Mouse (Mus musculus) CD4-positive naive resting alpha-beta T cell, adult 76 days (primary cell): ENCODE data around the gene Ciart. TPM values are rescaled to one million over a fixed set of nuclear protein-coding genes. Genes with fewer than 3 reads are reported as not detected.

Source experiments
- total RNA-seq: library from RNA; stranded (reverse); gene quantifications from one replicate; pipeline ENCODE4 v1.2.4, GENCODE M21; 2023

The Ciart gene
- 34.7 TPM for total RNA-seq

GRCm38 (mm10) chr3:95881979-95882815, at the start of gene Ciart:
Gene Ciart, minus strand, starts transcription at chr3:95882251.

DNA sequence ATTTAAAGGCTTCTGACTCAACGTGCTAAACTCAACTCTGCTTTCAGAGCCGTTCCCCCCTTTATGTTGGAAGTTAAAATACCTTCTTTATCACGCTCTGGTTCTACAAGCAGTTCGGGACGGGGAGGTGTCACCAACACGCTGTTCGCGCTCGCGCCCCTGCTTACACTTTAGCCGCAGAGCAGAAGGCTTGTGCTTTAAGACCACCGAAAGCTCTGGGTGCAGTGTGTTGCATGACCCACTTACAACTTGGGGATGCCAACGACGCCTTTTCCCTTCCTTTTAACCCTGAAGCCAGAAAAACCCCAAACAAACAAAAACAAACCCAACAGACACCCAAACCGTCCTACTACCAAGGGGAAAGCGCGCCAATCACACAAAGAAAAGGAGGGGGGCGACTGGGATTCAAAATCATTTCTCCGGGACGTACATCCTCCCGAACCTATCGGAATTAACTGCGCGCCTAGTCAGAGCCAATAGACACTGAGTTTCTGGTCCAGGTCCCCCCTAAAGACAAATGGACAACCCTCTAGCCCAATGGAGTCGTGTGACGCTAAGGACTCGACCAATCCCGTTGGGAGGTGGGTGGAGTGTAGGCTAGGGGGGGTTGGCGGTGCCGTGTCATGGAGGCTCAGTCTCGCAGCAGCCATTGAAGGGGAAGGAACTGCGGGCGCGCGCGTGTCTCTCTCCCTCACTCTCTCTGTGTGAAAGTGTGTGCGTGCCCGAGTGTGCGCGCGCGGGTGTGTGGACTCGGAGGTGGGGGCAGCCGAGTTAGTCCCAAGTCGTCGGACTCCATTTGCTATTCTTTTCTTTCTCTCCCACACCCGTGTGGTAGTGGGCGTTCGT, 46.8 kb upstream of the Ciart start, which contains the start of gene Anp32e:
Anp32e (plus strand) TSS at position 589 of the 846 bp plus-strand sequence.

DNA sequence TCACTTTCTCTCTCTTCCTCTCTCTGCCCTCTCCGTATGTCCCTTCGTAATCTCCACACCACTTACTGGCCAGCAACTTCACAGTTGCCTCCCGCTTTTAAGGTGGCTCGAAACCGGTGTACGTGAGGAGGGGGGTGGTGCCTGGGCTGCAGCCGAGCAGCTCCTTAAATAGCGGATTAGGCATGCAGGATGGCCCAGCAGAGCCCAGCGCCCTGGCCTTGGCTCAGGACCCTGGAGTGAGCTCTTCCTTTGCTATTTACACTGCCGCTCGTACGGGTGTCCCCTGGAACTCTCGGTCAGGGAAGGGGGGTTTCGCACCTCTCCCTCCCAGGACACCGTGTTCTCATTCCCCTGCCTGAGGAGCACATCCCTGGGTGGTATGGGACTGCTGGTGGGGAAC, 22.5 kb upstream of the Ciart start, which contains the start of gene Car14:
Car14 (minus strand) TSS at position 124 of the 400 bp plus-strand sequence.

DNA sequence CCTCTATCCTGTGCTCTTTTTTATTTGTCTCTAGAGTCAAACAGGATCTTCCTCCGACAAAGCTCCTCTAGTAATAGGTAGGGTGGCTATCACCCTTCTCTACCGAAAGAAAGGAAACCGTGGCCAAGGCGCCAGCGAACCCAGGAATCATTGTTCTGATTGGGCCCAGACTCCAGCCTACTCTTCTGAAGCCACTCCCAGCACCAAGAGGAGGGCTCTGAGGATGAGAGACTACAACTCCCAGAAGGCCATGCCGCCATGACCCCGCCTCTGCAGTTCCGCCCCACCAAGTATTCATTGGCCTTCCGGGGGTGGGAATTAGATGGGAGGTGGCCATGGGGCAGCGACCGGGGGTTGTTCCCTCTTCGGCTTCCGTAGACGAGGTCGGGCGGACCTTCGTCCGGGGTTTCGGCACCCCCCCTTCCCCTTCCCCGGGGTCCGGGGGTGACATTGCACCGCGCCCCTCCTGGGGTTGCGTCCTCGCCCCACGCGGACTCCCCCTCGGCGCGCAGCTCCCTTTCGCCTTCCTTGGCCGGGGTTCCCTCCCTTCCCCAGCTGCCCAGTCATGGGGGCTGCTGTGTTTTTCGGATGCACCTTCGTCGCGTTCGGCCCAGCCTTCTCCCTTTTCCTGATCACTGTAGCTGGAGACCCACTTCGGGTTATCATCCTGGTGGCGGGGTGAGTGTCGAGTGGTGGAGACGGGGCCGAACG, 11.7 kb upstream of the Ciart start, which contains the start of gene Aph1a:
Aph1a (plus strand) TSS at position 364 of the 711 bp plus-strand sequence.

GRCm38 (mm10) chr3:95891211-95892065, 9.4 kb upstream of the Ciart start, which contains the start of gene BC028528:
Gene BC028528, minus strand, starts transcription at chr3:95892005.

GRCm38 (mm10) chr3:95871392-95871867, 10.6 kb downstream of the Ciart start, which contains the start of gene Mrps21:
Gene Mrps21, minus strand, starts transcription at chr3:95871519.

GRCm38 (mm10) chr3:95855502-95856089, 26.5 kb downstream of the Ciart start, which contains the start of gene Prpf3:
Gene Prpf3, minus strand, starts transcription at chr3:95855885.

Other genes with a start within 250 kb of the Ciart start
- 323 TPM for gene Mcl1, start 223.5 kb downstream of the Ciart start, total RNA-seq
- 5.8 TPM for gene Adamtsl4, start 194.3 kb downstream of the Ciart start, total RNA-seq
- gene Ecm1, start 142.7 kb downstream of the Ciart start, total RNA-seq: 135 TPM
- gene Tars2, start 122.0 kb downstream of the Ciart start, total RNA-seq: 98.6 TPM
- 109 TPM for gene Rprd2, start 63.4 kb downstream of the Ciart start, total RNA-seq
- 78.3 TPM for gene Prpf3, start 26.4 kb downstream of the Ciart start, total RNA-seq
- gene Mrps21, start 10.7 kb downstream of the Ciart start, total RNA-seq: 75.9 TPM
- gene BC028528, start 9.8 kb upstream of the Ciart start, total RNA-seq: 4.0 TPM
- gene Aph1a, start 11.7 kb upstream of the Ciart start, total RNA-seq: 41.2 TPM
- not detected for gene Car14, start 22.4 kb upstream of the Ciart start, total RNA-seq
- 86.4 TPM for gene Anp32e, start 47.0 kb upstream of the Ciart start, total RNA-seq
- gene Plekho1, start 113.8 kb upstream of the Ciart start, total RNA-seq: 20.0 TPM
- gene Vps45, start 176.2 kb upstream of the Ciart start, total RNA-seq: 8.5 TPM
- 19.3 TPM for gene Otud7b, start 222.3 kb upstream of the Ciart start, total RNA-seq